In the genomic region with DNA sequence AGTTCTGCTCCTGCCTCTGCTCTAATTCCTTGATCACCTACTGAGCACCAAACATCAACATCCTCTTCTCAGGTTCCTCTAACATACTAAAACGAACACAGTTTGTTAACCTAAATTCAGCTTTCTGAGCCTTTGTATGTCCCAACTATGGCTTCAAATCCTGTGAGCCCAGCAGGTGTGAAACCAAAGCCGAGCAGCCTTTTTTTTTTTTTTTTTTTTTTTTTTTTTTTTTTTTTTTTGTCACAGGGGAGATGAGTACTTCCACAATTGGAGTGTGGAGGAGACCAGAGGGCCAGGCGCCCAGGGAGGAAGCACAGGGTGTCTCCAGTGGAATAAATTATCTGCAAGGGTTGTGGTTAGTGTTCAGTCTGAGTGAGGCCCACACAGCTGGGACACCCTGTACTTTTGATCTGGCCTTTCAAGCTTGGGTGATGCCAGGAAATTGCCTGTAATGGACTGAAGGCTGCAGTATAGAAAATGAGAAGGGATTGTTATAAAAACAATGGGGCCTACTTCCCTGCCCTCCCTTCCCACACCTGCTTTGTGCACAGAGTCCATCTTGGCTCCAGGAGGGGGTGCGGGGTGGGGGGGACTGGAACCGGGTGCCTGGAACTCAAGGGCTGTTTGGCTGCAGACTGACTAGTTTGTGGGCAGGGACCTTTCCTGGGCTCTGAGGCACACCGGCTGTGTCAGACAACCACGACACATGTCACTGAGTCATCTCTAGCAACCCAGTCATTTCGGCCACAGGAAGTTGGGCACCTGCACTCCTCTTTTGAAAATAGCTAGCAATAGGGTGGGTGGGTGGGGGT, we compare ENCODE assay signal across 9 mouse cellular contexts.
DNase-seq lines count a peak whose midpoint lies in the region; ATAC-seq and TF ChIP-seq lines count a peak whose summit lies in the region.
"Had no signal": no experiment of that assay in that cellular context is flagged by ENCODE, and none has a peak within 500 bp of the region (broad histone marks: within the 10 kb centered on the region; RNA-seq: fewer than 3 reads in every experiment).

No protein-coding gene starts in this region.

- no peak for DNase-seq in hindbrain, embryonic 10.5 days (ENCODE audit: low spot score)
- DNase-seq in hindbrain, embryonic 11.5 days (ENCODE audit: low spot score) = no peak
- peak; percentile 84 for DNase-seq in induced T-regulatory cell, adult 2 months (ENCODE audit: low read depth)
- DNase-seq in splenic B cell, adult 2 months (ENCODE audit: low read depth, low spot score) = peak; percentile 49
- DNase-seq in cerebellum, postnatal 36 days = no peak
- no peak for DNase-seq in cerebellum, adult 2 months
- no peak for DNase-seq in midbrain, embryonic 10.5 days (ENCODE audit: low spot score)
- DNase-seq: lung, adult 2 months had no signal

- H3K4me1 ChIP-seq in hindbrain, embryonic 10.5 days (replicated peaks) = peaks cover 6% of the 10 kb centered on the region
- no peaks in the 10 kb centered on the region for H3K4me1 ChIP-seq in hindbrain, embryonic 11.5 days (replicated peaks; ENCODE audit: control insufficient read depth, insufficient read depth, low read length)
- peaks cover 7% of the 10 kb centered on the region; the same call in 1 of the 2 replicates for H3K4me1 ChIP-seq in cerebellum, adult 2 months (ENCODE audit: control insufficient read depth, insufficient read depth, low read length)
- peaks cover 5% of the 10 kb centered on the region for H3K4me1 ChIP-seq in midbrain, embryonic 10.5 days

- TF ChIP-seq CTCF in cerebellum, adult 2 months (IDR thresholded peaks at IDR 0.05; ENCODE audit: borderline replicate concordance, insufficient read depth, low read depth, low read length) = no peak

- no peak overlapping the region for H3K4me3 ChIP-seq in hindbrain, embryonic 10.5 days
- no peak overlapping the region for H3K4me3 ChIP-seq in hindbrain, embryonic 11.5 days (ENCODE audit: low read depth, low read length)
- H3K4me3 ChIP-seq in cerebellum, adult 2 months (replicated peaks; ENCODE audit: insufficient read depth, low read depth, low read length) = no peak overlapping the region
- H3K4me3 ChIP-seq in midbrain, embryonic 10.5 days = no peak overlapping the region

- no peak overlapping the region for H3K4me2 ChIP-seq in hindbrain, embryonic 11.5 days (replicated peaks; ENCODE audit: low read depth, low read length)

- TF ChIP-seq POLR2A in cerebellum, adult 2 months (IDR thresholded peaks at IDR 0.05; ENCODE audit: borderline replicate concordance, insufficient read depth, low read length) = no peak

- no peak for ATAC-seq in hindbrain, embryonic 11.5 days (ENCODE audit: low FRiP score)
- peak; percentile 83 for ATAC-seq in CD4-positive, CD25-positive, alpha-beta regulatory T cell, adult 4 months

- peak overlapping the region; percentile 66; the same call in 1 of the 2 replicates for H3K27ac ChIP-seq in hindbrain, embryonic 10.5 days
- H3K27ac ChIP-seq in hindbrain, embryonic 11.5 days (ENCODE audit: low read depth, low read length) = no peak overlapping the region
- no peak overlapping the region for H3K27ac ChIP-seq in cerebellum, adult 2 months (ENCODE audit: insufficient read depth, low read length)
- no peak overlapping the region for H3K27ac ChIP-seq in midbrain, embryonic 10.5 days (replicated peaks)

- no peaks in the 10 kb centered on the region for H3K27me3 ChIP-seq in hindbrain, embryonic 10.5 days (ENCODE audit: insufficient read depth, poor library complexity, severe bottlenecking)
- H3K27me3 ChIP-seq in hindbrain, embryonic 11.5 days (ENCODE audit: control insufficient read depth, insufficient read depth, low read length) = no peaks in the 10 kb centered on the region
- H3K27me3 ChIP-seq in splenic B cell, adult 2 months (ENCODE audit: control insufficient read depth, insufficient read depth, low read length, poor library complexity, severe bottlenecking) = no peaks in the 10 kb centered on the region
- no peaks in the 10 kb centered on the region for H3K27me3 ChIP-seq in cerebellum, adult 2 months (ENCODE audit: control insufficient read depth, insufficient read depth, low read length)
- no peaks in the 10 kb centered on the region for H3K27me3 ChIP-seq in midbrain, embryonic 10.5 days (ENCODE audit: low read depth, poor library complexity, severe bottlenecking)

- 68% methylated on average over 8 of the region's 8 CpGs for WGBS in hindbrain, embryonic 10.5 days
- 65% methylated on average over 8 of the region's 8 CpGs for WGBS in hindbrain, embryonic 11.5 days
- 67% methylated on average over 8 of the region's 8 CpGs for WGBS in cerebellum, adult 2 months
- 58% methylated on average over 8 of the region's 8 CpGs for WGBS in midbrain, embryonic 10.5 days

- no peaks in the 10 kb centered on the region for H3K36me3 ChIP-seq in hindbrain, embryonic 10.5 days
- H3K36me3 ChIP-seq in hindbrain, embryonic 11.5 days (ENCODE audit: control insufficient read depth, insufficient read depth, low read length) = no peaks in the 10 kb centered on the region
- no peaks in the 10 kb centered on the region for H3K36me3 ChIP-seq in splenic B cell, adult 2 months (ENCODE audit: control insufficient read depth, insufficient read depth, low read length, poor library complexity, severe bottlenecking)
- H3K36me3 ChIP-seq in midbrain, embryonic 10.5 days = no peaks in the 10 kb centered on the region

- H3K9ac ChIP-seq in hindbrain, embryonic 11.5 days (ENCODE audit: low read depth, low read length) = no peak overlapping the region

- no peaks in the 10 kb centered on the region for H3K9me3 ChIP-seq in hindbrain, embryonic 10.5 days
- no peaks in the 10 kb centered on the region for H3K9me3 ChIP-seq in hindbrain, embryonic 11.5 days (ENCODE audit: control insufficient read depth, low read length)
- H3K9me3 ChIP-seq in midbrain, embryonic 10.5 days (replicated peaks) = no peaks in the 10 kb centered on the region

Comparison
In these comparisons a context has a peak if more than half of its experiments do, and no peak if none do; other contexts are left out.
1. DNase-seq: peak in induced T-regulatory cell, adult 2 months (single experiment) and splenic B cell, adult 2 months (single experiment); none in hindbrain, embryonic 10.5 days (single experiment), hindbrain, embryonic 11.5 days (single experiment), cerebellum, postnatal 36 days (0 of 2), cerebellum, adult 2 months (0 of 2) and midbrain, embryonic 10.5 days (single experiment).